Mouse (Mus musculus) brain, embryonic 14.5 days (tissue): ENCODE measurements around the gene Maats1.

Experiments used
- CTCF ChIP-seq: fragments of 200-500 bp; IDR thresholded peaks from 2 replicates; pipeline ENCODE4 v1.5.1; 2012; ENCODE audit warnings: inconsistent platforms, mild to moderate bottlenecking, moderate library complexity, borderline replicate concordance; ENCODE audit not compliant: insufficient read depth, insufficient read length; ENCODE audit errors: extremely low read depth
- POLR2A ChIP-seq: fragments of 200-500 bp; IDR thresholded peaks from 2 replicates; pipeline ENCODE4 v1.6.1; 2012; ENCODE audit warnings: mild to moderate bottlenecking, inconsistent platforms, borderline replicate concordance; ENCODE audit not compliant: poor library complexity, insufficient read depth, insufficient read length, severe bottlenecking; ENCODE audit errors: extremely low read depth

DNA sequence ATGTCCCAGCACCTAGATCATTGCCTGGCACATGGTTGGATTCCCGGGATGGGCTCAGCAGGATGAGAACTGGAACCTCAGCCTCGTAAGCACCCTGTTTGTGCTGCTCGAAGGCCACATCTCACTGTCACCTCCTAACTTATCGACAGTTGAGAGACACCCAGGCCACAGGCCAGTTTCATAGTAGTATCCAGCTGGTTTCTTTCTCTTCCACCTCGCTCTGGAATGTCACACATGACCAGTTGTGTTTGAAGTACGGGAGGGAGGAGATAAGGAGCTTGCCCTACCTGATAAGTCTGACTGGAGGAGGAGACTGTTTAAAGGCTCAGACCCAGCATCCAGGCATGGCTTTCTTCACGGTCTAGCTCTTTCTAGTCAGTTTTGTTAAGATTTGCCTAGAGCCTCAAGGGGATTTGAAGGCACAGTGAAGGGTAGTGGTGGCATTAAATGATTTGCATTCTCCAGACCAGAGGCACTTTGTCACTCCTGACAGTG, 8.5 kb upstream of the Maats1 start:
- no peak for TF ChIP-seq CTCF
- TF ChIP-seq POLR2A, result no peak
